Mouse (Mus musculus): ENCODE measurements around the gene Smim22.

The Smim22 gene

DNA sequence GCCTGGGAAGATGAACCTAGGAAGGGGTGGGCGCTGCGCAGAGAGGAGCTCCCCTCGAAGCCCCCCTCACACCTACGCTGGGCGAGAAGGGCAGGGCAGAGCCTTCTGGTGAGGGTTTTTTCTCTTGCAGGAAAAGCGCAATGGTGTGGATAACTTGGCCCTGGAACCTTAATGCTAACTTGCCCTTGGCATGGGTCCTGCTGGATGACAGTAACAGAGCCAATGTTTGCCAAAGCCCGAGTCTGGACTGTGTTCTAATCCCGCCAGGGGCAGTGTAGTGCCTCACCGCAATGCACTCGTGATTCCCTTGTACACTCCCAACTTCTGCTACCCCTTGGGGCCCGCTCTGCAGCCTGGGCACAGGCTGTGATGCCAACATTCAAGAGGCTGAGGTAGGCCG is 988 bp downstream of the Smim22 start:
- no peak for DNase-seq (ENCODE audit: extremely low read depth, low read depth)

GRCm38 (mm10) chr16:5010371-5010935 is 3.4 kb downstream of the Smim22 start:
- no peak for DNase-seq (ENCODE audit: extremely low read depth, low read depth)

DNA sequence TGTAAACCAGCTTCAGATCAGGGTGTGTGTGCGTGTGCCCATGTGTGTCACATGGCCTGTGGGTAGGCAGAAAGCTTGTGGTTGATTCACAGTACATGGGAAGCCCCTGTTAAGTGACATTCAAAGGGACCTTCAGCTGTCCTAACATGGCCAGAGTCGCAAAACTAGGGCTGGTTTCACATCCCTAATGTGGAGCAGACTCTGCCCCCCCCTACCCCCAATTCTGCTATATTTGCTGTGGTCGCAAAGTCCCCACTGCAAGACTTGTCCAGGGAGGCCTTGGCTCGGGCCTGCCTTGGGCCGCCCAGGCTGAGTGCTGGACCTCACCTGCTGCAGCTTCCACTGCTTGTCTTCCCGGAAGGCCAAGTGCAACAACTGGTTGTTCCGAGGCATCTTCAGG is 4.2 kb downstream of the Smim22 start:
- no peak for DNase-seq (ENCODE audit: extremely low read depth, low read depth)

GRCm38 (mm10) chr16:5012036-5013005 is 5.2 kb downstream of the Smim22 start:
- peak; percentile 77 for DNase-seq (ENCODE audit: extremely low read depth, low read depth)

DNA sequence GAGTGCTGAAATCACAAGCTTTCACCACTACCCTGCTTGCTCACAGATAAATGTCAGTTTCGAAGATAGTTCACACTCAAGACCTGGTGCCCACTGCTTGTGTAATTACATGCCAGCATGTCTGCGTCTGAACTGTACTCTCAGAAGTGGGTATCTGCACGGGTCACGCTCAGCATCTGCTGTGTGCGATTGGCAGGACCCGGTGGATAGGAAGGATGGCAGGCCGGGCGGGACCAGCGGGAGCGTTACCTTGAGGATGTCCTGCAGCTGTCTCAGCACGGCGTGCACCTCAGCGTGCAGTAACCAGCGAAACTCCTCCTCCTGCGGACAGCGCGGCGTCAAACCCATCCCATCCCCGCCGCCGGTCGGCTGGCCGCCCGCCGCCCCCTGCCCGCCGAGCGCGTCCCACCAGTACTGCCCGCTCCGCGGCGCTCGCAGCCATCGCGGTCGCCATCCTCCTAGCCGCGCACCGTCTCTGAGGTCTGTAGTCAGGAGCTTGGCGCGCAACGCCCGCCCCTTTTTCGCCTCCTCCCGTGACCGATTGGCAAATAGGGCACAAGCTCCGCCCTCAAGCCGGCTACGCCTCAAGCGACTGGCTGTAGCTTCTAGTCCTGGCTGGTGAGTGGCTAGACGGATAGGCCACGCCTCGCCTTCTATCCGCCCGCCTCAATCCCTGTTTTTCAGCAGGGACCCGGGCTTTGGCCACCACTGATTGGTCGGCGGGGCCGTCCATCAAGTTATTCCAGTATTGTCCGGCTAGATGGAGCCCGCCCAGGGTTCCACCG is 6.2 kb downstream of the Smim22 start, which contains the start of gene Rogdi:
Gene Rogdi (minus strand): TSS at position 500 of the 785 bp plus-strand sequence.
- DNase-seq (ENCODE audit: extremely low read depth, low read depth): peak; percentile 96

DNA sequence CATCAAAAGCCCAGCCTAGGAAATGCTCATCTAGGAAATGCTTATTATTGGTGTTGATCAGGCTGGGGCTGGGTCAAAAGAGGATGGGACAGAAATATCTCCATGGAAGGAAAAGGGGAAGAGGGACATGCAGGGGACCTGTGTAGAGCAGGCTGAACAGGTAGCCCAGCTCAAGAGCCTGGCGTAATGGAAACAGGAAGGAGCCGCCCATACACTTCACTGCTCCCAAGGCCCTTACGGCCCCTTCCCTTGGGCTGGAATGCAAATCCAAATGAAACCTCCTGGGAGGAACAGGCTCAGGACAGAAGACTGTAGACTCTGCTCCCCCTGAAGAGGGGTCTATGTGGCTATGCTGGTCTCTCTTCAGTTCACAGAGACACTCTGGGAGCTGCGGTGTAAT is 7.5 kb downstream of the Smim22 start:
- no peak for DNase-seq (ENCODE audit: extremely low read depth, low read depth)

- DNase-seq (ENCODE audit: extremely low read depth, low read depth): no peak
These were observed 16.9 kb downstream of the Smim22 start for GRCm38 (mm10) chr16:5024021-5024420.

- no peak for DNase-seq (ENCODE audit: extremely low read depth, low read depth)
These were observed 22.8 kb downstream of the Smim22 start for GRCm38 (mm10) chr16:5029847-5030246.

- no peak for DNase-seq (ENCODE audit: extremely low read depth, low read depth)
These were observed 28.5 kb downstream of the Smim22 start for GRCm38 (mm10) chr16:5035591-5035990.

- DNase-seq (ENCODE audit: extremely low read depth, low read depth): no peak
These were observed 29.7 kb downstream of the Smim22 start for GRCm38 (mm10) chr16:5036649-5037234.

GRCm38 (mm10) chr16:5045322-5045721 is 38.2 kb downstream of the Smim22 start:
- no peak for DNase-seq (ENCODE audit: extremely low read depth, low read depth)

DNA sequence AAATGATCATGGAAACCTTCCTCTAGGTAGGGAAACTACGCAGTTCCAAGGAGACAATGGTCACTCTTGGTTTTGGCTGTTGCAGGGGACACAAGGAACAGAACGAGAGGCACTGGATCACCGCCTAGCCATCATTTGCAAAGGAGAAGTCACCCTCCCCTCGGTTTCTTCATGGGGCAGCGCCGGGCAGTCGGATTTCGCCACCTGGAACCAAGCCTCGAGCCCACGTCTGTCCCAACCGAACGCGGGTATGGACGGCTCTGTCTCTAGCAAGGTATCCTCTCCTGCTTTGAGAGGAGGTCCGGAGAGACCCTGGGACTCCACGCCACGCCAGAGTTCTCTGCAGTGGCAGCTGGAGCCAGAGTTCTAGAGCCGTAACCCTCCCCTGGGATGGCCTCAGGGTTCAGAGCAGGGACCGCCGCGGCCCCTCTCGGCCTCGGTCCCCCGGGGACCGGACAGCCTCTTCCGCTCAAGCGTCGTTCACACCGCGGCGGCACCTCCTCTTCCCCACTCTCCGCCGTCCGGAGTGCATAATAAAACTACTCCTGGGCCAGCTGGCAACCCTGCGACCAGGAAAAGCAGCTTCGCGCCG is 42.2 kb downstream of the Smim22 start:
- no peak for DNase-seq (ENCODE audit: extremely low read depth, low read depth)

DNA sequence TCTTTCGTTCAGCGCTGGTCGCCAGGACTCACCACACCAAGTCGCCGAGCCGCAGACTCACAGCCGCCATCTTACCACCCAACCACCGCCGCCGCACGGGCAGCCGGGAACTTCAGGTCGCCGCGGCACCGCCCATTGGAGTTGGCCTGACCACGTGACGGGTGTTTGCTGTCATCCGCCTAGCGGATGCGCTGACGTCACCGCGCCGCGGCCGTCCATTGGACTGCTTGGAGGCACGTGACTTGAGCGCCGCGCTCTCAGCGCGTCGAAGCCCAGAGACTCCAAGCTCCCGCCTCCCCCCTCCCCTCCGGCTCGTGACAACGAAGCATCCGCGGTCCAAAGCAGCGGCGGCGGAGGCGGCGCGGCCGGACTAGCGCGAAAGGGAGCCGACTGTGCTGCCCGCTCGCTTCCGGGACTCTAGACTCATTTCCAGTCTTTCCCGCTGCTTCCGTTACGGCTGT is 42.7 kb downstream of the Smim22 start, which contains the start of the genes Glyr1 and Ubn1:
Gene Glyr1 (minus strand): TSS at position 90 of the 461 bp plus-strand sequence.
Gene Ubn1 (plus strand): TSS at position 284 of the 461 bp plus-strand sequence.
- DNase-seq (ENCODE audit: extremely low read depth, low read depth): peak; percentile 95

DNA sequence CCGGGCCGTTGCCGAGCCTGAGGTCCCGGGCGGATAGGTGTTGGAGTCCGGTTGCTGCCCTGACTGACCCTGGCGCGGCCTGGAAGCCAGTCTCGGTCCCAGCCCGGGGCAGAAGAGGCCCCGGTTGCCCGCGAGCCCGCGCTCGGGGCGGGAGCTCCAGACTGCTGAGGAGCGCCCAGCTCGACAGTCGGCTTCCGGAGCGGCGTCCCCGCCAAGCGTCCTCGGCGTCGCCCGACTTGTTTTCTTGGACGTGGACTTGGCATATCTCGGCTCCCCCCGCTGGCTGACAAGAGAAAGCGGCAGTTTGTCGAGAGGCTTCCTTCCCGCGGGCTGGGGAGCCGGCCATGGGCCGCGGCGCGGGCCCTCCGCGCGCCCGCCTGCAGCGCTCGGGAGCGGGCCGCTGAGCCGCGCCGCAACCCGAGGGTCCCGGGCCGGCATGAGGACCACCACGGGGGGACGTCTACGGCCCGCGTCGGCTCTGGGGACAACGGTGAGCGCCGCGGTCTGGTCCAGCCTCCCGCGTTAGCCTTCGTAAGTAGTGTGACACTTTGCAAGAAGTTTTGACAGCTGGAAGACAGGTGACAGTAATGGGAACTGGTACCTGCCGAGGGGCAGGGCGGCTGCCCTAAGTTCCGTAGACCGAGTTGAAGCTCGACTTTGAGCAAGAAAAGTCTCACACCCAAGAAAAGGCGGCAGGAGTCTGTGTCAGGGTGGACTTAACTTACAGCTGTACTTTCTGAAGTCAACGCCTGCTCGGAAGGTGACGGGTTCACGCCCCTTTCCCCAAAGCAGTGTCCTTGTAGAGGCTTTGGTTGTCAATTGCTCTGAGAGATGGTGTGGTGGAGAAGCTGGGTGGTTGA is 43.4 kb downstream of the Smim22 start:
- DNase-seq (ENCODE audit: extremely low read depth, low read depth): no peak

Measured in MEL-GATA-1-ER (cell line).